Mouse (Mus musculus): ENCODE measurements around the gene Plppr2.

DNA sequence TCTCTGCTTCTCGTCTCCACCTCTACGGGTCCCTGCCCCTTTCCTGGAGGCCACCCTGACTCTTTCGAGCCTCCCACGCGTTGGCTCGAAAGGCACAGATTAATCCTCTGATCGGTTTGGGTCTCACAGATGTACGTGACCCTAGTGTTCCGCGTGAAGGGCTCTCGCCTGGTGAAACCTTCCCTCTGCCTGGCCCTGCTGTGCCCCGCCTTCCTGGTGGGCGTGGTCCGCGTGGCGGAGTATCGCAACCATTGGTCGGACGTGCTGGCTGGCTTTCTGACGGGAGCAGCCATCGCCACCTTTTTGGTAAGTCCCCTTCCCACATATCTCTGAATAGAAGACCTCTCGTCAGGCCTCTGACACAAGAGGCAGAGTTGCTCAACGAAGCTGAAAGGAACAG lies 7.4 kb downstream of the Plppr2 start:
- TF ChIP-seq POLR2A (IDR thresholded peaks at IDR 0.05; ENCODE audit: insufficient read depth, low read length) (no peak), CTCF (IDR thresholded peaks at IDR 0.05; ENCODE audit: low read depth, low read length) (no peak), EP300 (IDR thresholded peaks at IDR 0.05; ENCODE audit: insufficient read depth, low read depth, low read length) (no peak)

All from ES-Bruce4 (cell line).